Mouse (Mus musculus): ENCODE results near the gene Col9a2. TPM values are rescaled to one million over a fixed set of nuclear protein-coding genes. Genes with fewer than 3 reads are reported as not detected.

The Col9a2 gene
- polyA plus RNA-seq (2012; rRNA removed) (0.79 and 1.9 TPM in 2 replicates), polyA plus RNA-seq (2014; fragmentation: Nextera tagmentation; extraction: Ambion mirVana) (0.83 and 1.1 TPM in 2 replicates)

GRCm38 (mm10) chr4:121039331-121040115 lies at the start of gene Col9a2:
TSS of gene Col9a2 (plus strand) at chr4:121039385.
- H3K4me1 ChIP-seq (replicated peaks; ENCODE audit: control insufficient read depth in 2 of 2, insufficient read depth in 2 of 2, low read length in 1 of 2), result no peaks in the 10 kb centered on the region
- DNase-seq (ENCODE audit: low read depth in 3 of 3, low spot score in 3 of 3) (no peak), ATAC-seq (ENCODE audit: insufficient read depth) (no peak)
- H3K4me2 ChIP-seq (ENCODE audit: low read depth), result peak within 1 kb of the TSS; percentile 47
- H3K36me3 ChIP-seq (replicated peaks; ENCODE audit: control insufficient read depth, insufficient read depth, low read depth), result no peaks in the 10 kb centered on the region
- no peaks in the 10 kb centered on the region for H3K9me3 ChIP-seq (ENCODE audit: control insufficient read depth, low read length)
- peak within 1 kb of the TSS; percentile 0 to 32; a peak in 2 of 4 replicates for H3K4me3 ChIP-seq (ENCODE audit: insufficient read depth in 1 of 2, low read depth in 2 of 2, low read length in 2 of 2)
- TF ChIP-seq EP300 (IDR thresholded peaks at IDR 0.05; ENCODE audit: low read depth), result no peak
- TF ChIP-seq CTCF (IDR thresholded peaks at IDR 0.05; ENCODE audit: low read depth), result no peak
- H3K27me3 ChIP-seq (ENCODE audit: control insufficient read depth, insufficient read depth, low read length), result peaks cover 28% of the 10 kb centered on the region
- WGBS (ENCODE audit: insufficient replicate concordance), result 3% methylated on average over 46 of the region's 46 CpGs
- H3K27ac ChIP-seq, result no peak within 1 kb of the TSS
- H3K9ac ChIP-seq (replicated peaks), result no peak within 1 kb of the TSS

GRCm38 (mm10) chr4:120992284-120992683 lies 46.9 kb upstream of the Col9a2 start:
- Histone ChIP-seq H3K4me3 (ENCODE audit: insufficient read depth in 1 of 2, low read depth in 2 of 2, low read length in 2 of 2) (no peak overlapping the region), H3K9ac (replicated peaks) (no peak overlapping the region), H3K4me1 (replicated peaks; ENCODE audit: control insufficient read depth in 2 of 2, insufficient read depth in 2 of 2, low read length in 1 of 2) (peaks cover 0 to 2% of the 10 kb centered on the region in 2 experiments; a peak in 2 of 4 replicates), H3K4me2 (ENCODE audit: low read depth) (no peak overlapping the region), H3K36me3 (replicated peaks; ENCODE audit: control insufficient read depth, insufficient read depth, low read depth) (no peaks in the 10 kb centered on the region), H3K27ac (no peak overlapping the region), H3K9me3 (ENCODE audit: control insufficient read depth, low read length) (no peaks in the 10 kb centered on the region), H3K27me3 (ENCODE audit: control insufficient read depth, insufficient read depth, low read length) (no peaks in the 10 kb centered on the region)
- no peak for TF ChIP-seq CTCF (IDR thresholded peaks at IDR 0.05; ENCODE audit: low read depth)
- TF ChIP-seq EP300 (IDR thresholded peaks at IDR 0.05; ENCODE audit: low read depth), result no peak
- DNase-seq (ENCODE audit: low read depth in 3 of 3, low spot score in 3 of 3) (no peak), ATAC-seq (ENCODE audit: insufficient read depth) (no peak)
- 80% methylated on average over 2 of the region's 2 CpGs for WGBS (ENCODE audit: insufficient replicate concordance)

- 73% methylated on average over 1 of the region's 1 CpGs for WGBS (ENCODE audit: insufficient replicate concordance)
- H3K4me1 ChIP-seq (replicated peaks; ENCODE audit: control insufficient read depth in 2 of 2, insufficient read depth in 2 of 2, low read length in 1 of 2), result peaks cover 4 to 5% of the 10 kb centered on the region in 2 experiments; a peak in 3 of 4 replicates
Measured at GRCm38 (mm10) chr4:120993025-120993424, 46.2 kb upstream of the Col9a2 start.

GRCm38 (mm10) chr4:120995911-120996310 lies 43.3 kb upstream of the Col9a2 start:
- TF ChIP-seq EP300 (IDR thresholded peaks at IDR 0.05; ENCODE audit: low read depth) (no peak), CTCF (IDR thresholded peaks at IDR 0.05; ENCODE audit: low read depth) (no peak)
- Histone ChIP-seq H3K27me3 (ENCODE audit: control insufficient read depth, insufficient read depth, low read length) (no peaks in the 10 kb centered on the region), H3K4me3 (ENCODE audit: insufficient read depth in 1 of 2, low read depth in 2 of 2, low read length in 2 of 2) (no peak overlapping the region), H3K9me3 (ENCODE audit: control insufficient read depth, low read length) (no peaks in the 10 kb centered on the region), H3K4me1 (replicated peaks; ENCODE audit: control insufficient read depth in 2 of 2, insufficient read depth in 2 of 2, low read length in 1 of 2) (peaks cover 4 to 13% of the 10 kb centered on the region in 2 experiments; a peak in 3 of 4 replicates), H3K36me3 (replicated peaks; ENCODE audit: control insufficient read depth, insufficient read depth, low read depth) (no peaks in the 10 kb centered on the region), H3K9ac (replicated peaks) (no peak overlapping the region), H3K27ac (no peak overlapping the region), H3K4me2 (ENCODE audit: low read depth) (no peak overlapping the region)
- no peak for DNase-seq (ENCODE audit: low read depth in 3 of 3, low spot score in 3 of 3)
- WGBS (ENCODE audit: insufficient replicate concordance), result 57% methylated on average over 1 of the region's 1 CpGs
- no peak for ATAC-seq (ENCODE audit: insufficient read depth)

More at GRCm38 (mm10) chr4:120993025-120993424, 46.2 kb upstream of the Col9a2 start:
- H3K27me3 ChIP-seq (ENCODE audit: control insufficient read depth, insufficient read depth, low read length), result no peaks in the 10 kb centered on the region
- no peaks in the 10 kb centered on the region for H3K9me3 ChIP-seq (ENCODE audit: control insufficient read depth, low read length)
- no peak overlapping the region for H3K4me2 ChIP-seq (ENCODE audit: low read depth)
- ATAC-seq (ENCODE audit: insufficient read depth) (no peak), DNase-seq (ENCODE audit: low read depth in 3 of 3, low spot score in 3 of 3) (no peak)
- TF ChIP-seq EP300 (IDR thresholded peaks at IDR 0.05; ENCODE audit: low read depth), result no peak
- TF ChIP-seq CTCF (IDR thresholded peaks at IDR 0.05; ENCODE audit: low read depth), result no peak
- H3K27ac ChIP-seq, result no peak overlapping the region
- no peak overlapping the region for H3K9ac ChIP-seq (replicated peaks)
- no peaks in the 10 kb centered on the region for H3K36me3 ChIP-seq (replicated peaks; ENCODE audit: control insufficient read depth, insufficient read depth, low read depth)
- no peak overlapping the region for H3K4me3 ChIP-seq (ENCODE audit: insufficient read depth in 1 of 2, low read depth in 2 of 2, low read length in 2 of 2)

GRCm38 (mm10) chr4:121001042-121001441 lies 38.1 kb upstream of the Col9a2 start:
- H3K4me2 ChIP-seq (ENCODE audit: low read depth), result no peak overlapping the region
- no peaks in the 10 kb centered on the region for H3K27me3 ChIP-seq (ENCODE audit: control insufficient read depth, insufficient read depth, low read length)
- TF ChIP-seq EP300 (IDR thresholded peaks at IDR 0.05; ENCODE audit: low read depth) (no peak), CTCF (IDR thresholded peaks at IDR 0.05; ENCODE audit: low read depth) (peak; percentile 43)
- H3K27ac ChIP-seq, result no peak overlapping the region
- peaks cover 29 to 46% of the 10 kb centered on the region in 2 experiments for H3K4me1 ChIP-seq (replicated peaks; ENCODE audit: control insufficient read depth in 2 of 2, insufficient read depth in 2 of 2, low read length in 1 of 2)
- 68% methylated on average over 2 of the region's 2 CpGs for WGBS (ENCODE audit: insufficient replicate concordance)
- DNase-seq (ENCODE audit: low read depth in 3 of 3, low spot score in 3 of 3) (no peak), ATAC-seq (ENCODE audit: insufficient read depth) (no peak)
- no peak overlapping the region for H3K9ac ChIP-seq (replicated peaks)
- H3K4me3 ChIP-seq (ENCODE audit: insufficient read depth in 1 of 2, low read depth in 2 of 2, low read length in 2 of 2), result no peak overlapping the region
- no peaks in the 10 kb centered on the region for H3K36me3 ChIP-seq (replicated peaks; ENCODE audit: control insufficient read depth, insufficient read depth, low read depth)
- no peaks in the 10 kb centered on the region for H3K9me3 ChIP-seq (ENCODE audit: control insufficient read depth, low read length)
